Mouse (Mus musculus) thymus, postnatal 4 days (tissue): Measurements from ENCODE around the gene Itgb6.

Experiments used
- DNase-seq: peaks from one replicate; pipeline ENCODE4 v3.0.0; 2021

The Itgb6 gene

GRCm38 (mm10) chr2:60663071-60663470, 59.4 kb downstream of the Itgb6 start:
- DNase-seq: no peak

DNA sequence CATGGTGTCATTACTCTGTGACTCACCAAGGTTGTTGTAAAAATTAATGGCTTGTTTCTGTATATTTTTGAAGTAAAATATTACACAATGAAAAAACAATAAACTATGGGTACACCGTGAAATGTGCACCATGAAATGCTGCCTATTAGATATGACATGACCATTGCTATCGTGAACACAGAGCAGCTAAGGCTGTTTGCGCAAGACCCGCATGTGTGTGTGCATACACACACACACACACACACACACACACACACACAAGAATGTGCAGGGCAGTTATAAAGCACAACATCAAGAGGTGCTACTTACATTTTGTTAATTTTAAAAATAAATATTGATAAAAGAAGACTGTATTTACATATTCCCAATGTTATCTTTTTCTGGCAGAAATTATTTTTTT, 62.5 kb downstream of the Itgb6 start:
- DNase-seq: no peak

DNA sequence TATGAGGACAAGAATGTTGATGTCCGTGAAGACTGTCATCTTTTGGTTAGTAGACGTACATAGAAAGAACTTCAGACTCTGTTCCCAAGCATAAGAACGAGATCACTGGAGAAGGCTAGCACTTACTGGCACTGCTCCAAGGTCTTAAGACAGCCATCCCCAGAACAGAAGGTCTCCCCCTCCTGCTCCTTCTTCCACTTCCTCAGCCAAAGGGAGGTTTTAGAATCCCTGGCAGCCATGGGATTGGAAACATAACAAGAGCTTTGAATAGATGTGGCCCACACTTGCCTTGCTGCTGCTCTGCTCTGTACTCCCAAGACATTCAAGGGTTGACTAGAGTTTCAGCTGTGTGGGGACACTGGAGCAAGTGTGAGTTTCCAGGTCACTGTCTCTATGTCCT, 63.5 kb downstream of the Itgb6 start:
- no peak for DNase-seq

DNA sequence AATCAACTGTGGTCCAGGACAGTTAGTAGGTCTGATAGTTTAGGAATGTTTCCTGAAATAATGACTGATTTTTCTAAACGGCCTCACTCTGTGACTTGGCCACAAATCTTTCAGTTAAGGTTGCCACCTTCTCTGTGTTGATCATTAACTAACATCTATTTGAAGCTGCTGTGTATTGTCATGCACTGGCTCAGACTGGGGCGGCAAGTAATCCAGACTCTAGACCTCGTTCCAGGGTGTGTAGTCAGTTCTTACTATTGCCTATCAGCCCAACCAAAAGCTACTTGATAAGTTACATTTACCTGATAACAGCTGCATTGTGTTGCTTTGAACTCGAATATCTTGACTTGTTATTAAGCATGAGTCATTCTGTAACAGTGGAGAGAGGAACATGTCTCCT, 67.6 kb downstream of the Itgb6 start:
- DNase-seq: no peak

DNA sequence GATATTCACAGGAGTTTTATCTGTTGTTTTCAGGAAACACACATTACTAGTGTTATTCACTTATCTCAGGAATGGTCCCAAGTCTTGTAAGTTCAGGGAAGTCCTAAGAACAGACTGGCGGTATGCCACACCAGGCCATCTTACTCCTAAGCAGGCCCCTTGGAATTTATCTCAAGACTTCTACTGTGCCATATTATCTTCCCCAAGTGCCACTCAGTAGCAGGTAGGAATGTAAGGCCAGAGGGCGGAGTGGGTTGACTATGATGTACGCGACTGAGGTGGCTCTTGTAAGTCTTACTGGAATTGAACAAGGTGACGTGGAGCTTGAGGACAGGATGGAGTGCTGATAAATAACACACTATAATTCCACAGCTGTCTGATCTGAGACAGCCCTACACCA, 72.3 kb downstream of the Itgb6 start:
- DNase-seq: no peak

DNA sequence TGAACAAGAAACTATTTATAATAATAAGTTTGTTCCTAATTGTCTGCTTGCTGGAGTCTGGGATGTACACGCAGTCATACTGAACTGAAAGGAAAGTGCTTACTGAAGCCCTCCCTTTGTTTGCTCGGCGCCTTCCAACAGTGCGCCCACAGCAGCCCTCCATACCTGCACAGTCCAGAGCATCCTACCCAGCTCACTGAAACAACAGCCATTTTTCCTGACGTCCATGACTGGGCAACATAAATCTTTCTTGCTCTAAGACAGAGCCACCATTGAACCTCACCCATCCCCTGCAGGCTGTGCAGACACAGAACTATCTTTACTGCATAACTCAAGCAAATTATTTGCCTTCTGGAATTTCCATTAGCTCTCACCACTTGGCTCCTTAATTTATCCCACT, 74.8 kb downstream of the Itgb6 start:
- no peak for DNase-seq

- no peak for DNase-seq
Measured at GRCm38 (mm10) chr2:60646583-60646982, 75.9 kb downstream of the Itgb6 start.

GRCm38 (mm10) chr2:60643406-60643805, 79.0 kb downstream of the Itgb6 start:
- no peak for DNase-seq

GRCm38 (mm10) chr2:60642606-60643005, 79.8 kb downstream of the Itgb6 start:
- no peak for DNase-seq

- no peak for DNase-seq
Measured at GRCm38 (mm10) chr2:60640342-60640672, 82.1 kb downstream of the Itgb6 start.

DNA sequence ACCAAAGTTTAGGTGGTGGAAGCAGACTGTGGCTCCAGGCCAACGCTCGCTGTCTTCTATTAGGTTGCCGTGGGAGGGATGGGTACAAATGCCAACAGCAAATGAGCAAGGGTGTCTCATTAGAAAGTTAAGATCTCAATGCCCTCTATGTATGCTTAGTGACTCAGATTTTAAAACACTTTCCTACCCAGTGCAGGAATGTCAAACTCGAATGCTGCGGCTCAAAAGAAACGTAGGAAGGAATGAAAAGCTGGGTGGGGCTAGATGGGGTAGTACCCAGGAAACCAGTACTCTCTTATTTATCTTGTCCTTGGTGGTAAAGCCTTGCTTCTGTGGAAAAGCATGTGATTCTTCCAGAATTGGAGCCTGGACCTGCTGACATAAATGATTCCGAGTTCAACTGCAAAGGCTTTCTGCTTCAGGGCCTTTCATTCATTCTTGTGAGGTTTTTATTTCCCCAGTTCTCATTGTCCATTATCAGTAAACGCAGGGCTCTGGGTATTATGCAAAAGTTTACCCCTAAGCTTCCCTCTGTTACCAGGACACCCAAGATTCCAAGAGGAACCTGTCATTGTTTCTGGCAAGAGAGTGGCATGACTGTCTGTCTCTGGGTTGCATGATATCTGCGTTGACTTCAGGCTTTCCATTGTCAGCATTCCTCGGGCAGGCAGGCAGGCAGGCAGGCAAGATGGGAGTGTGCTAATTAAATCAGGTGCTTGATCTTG, 82.7 kb downstream of the Itgb6 start:
- no peak for DNase-seq

GRCm38 (mm10) chr2:60636910-60637761, 85.3 kb downstream of the Itgb6 start:
- no peak for DNase-seq

GRCm38 (mm10) chr2:60636481-60636880, 86.0 kb downstream of the Itgb6 start:
- no peak for DNase-seq

GRCm38 (mm10) chr2:60636038-60636437, 86.4 kb downstream of the Itgb6 start:
- DNase-seq: no peak

GRCm38 (mm10) chr2:60632791-60633190, 89.7 kb downstream of the Itgb6 start:
- no peak for DNase-seq

- DNase-seq: no peak
Measured at GRCm38 (mm10) chr2:60630304-60630703, 92.1 kb downstream of the Itgb6 start.

GRCm38 (mm10) chr2:60627952-60628351, 94.5 kb downstream of the Itgb6 start:
- no peak for DNase-seq

DNA sequence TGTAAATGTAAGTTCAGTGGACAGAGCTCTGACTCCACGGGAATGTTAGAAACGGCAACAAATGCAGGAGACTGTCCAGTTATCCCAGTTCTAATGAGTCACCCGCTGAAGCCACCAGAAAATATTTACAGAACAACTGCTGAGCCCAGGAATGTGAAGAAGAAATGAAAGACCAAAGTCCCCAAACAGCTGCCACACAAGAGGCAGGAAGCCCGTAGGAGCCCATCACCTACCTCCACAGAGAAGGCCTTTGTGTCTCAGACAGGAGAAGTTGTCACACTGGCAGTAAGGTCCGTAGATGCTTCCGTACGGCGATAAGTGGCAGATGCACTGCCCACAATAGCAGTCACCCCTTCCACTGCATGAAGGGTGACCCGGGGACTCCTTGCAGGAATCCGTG, 94.9 kb downstream of the Itgb6 start:
- no peak for DNase-seq

DNA sequence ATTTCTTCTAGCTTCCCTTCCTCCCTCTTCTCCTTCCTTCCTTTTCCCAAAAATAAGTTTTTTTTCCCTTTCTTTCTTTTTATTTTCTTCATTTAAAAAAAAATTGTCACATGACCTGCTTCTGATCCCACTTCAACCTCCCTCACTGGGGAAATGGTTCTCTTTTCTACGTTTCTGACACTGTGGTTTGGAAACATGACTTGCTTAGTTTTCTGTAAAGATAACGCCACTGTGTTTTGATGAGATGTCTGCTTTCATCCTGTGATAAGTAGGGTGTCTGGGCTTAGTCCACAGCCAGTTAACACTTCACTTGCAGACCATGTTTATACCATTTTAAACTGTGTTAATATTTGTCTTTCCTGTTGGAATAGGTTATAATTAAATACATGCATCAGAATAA, 96.7 kb downstream of the Itgb6 start:
- no peak for DNase-seq

- no peak for DNase-seq
Measured at GRCm38 (mm10) chr2:60622161-60622560, 100.3 kb downstream of the Itgb6 start.

DNA sequence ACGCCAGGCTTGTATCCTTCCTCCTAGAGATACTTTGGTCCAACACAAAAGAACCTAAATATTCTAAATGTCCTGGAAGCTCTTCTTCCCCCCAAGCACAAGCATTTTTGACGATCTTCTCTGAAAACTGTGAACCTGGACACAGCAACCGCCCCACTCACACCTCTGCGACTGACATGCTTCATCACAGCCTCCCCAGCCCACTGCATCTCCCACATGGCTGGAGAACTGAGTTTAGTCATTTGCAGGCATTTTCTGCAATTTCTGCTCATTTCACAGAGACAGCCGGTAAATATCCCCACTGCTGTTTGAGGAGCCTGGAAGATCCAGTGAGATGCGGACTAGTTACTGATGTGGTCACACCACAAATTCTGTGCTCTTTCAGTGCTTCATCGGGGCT, 107.7 kb downstream of the Itgb6 start:
- DNase-seq: no peak

GRCm38 (mm10) chr2:60613857-60614228, 108.6 kb downstream of the Itgb6 start:
- no peak for DNase-seq

- DNase-seq: no peak
Measured at GRCm38 (mm10) chr2:60612906-60613856, 109.3 kb downstream of the Itgb6 start.
